Mouse (Mus musculus): ENCODE results near the gene Ccser1.

Gene Ccser1

DNA sequence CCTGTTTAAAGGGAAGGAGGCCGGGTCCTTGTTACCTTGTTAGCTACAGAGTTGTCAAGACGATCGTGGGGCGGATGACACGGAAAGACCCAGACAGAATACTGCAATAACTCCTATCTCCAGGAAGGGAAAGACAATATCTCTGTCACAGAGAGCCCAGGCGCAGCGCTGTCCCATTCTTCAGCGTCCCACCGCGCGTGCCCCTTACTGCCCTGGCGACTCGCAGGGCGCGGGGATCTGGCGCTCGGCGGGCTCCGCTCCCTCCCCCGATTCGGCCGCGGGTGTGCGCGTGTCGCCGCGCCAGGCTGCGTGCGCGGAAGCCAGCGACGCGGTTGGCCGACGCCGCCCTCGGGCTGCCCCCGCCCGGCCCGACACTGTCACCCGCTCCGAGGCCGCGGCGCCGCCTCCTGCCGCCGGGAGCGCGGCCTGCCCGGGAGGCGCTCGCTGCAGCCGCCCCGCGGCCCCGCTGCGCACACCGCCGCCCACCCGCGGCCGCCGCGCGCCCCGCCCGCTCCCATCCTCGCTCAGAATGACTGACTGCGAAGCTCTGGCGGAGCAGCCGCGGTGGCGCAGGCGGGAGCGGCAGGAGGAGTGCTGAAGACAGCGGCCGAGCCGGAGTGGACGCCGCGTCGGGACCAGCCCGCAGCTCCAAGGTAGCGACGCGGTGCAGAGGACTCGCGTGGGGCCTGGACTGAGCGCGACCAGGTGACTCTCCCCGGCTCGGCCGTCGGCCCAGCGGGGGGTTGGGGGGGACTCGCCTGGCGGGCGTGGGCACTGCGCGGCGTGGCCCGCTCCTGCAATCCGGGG lies at the start of gene Ccser1:
Gene Ccser1 (plus strand): TSS at position 376 of the 807 bp plus-strand sequence.
- CTCF ChIA-PET = no interaction called here

DNA sequence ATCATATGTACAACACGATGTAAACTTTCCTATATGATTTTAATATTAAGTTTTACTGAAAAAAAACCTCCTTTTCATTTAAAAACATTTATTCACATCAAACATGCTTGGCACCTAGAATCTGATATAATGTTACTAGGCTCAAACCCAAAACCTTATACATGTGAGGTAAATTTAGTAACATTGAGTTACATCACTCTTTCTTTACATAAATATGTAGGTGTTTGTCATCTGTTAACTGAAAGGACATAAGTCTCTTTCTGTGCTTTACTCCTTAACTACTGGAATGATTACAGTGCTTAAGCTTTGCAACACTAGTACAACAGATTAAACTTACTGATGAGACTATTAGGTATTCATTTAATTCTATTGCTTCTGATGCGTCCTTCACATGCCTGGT lies 43.7 kb upstream of the Ccser1 start:
- CTCF ChIA-PET = no interaction called here

DNA sequence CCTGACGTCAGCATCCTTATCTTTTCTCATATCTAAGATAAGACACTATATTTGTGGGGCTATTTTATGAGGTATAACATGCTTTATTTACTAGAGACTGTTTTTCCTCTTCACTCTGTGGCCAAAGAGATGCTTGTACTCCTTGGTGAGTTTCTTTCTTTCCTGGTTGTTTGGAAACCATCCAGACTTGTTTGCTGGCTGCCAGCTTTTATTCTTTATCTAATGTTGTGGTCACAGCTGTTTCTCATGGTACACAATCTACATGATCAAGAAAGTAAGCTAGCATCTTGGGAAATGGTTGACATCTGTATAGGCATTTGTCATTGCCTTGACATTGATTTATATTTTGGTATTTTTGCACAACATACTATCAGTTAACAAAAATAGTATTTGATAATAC lies 37.1 kb upstream of the Ccser1 start:
- CTCF ChIA-PET = no interaction called here

GRCm38 (mm10) chr6:61152924-61153323 lies 27.2 kb upstream of the Ccser1 start:
- CTCF ChIA-PET = no interaction called here

DNA sequence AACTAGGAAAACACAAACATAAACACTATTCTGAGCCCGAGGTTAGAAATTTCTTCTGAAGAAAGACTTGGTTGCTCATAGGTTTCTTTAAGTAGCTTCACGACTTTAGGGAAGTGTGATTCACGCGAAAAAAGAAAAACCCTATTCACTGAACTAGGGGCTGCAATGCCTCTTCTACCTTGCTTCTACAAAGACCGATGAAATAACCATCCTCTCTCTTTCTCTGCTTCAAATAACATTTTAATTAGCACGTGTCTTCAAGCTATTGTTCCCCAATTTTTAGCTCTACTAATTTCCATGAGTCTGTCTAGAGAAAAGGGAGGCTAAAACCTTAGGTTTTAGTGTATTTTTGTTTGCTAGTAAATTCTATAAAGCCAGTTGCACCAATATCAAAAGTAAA lies 25.5 kb upstream of the Ccser1 start:
- CTCF ChIA-PET = no interaction called here

GRCm38 (mm10) chr6:61155059-61155629 lies 25.0 kb upstream of the Ccser1 start:
- CTCF ChIA-PET = no interaction called here

GRCm38 (mm10) chr6:61155718-61156117 lies 24.4 kb upstream of the Ccser1 start:
- CTCF ChIA-PET = no interaction called here

DNA sequence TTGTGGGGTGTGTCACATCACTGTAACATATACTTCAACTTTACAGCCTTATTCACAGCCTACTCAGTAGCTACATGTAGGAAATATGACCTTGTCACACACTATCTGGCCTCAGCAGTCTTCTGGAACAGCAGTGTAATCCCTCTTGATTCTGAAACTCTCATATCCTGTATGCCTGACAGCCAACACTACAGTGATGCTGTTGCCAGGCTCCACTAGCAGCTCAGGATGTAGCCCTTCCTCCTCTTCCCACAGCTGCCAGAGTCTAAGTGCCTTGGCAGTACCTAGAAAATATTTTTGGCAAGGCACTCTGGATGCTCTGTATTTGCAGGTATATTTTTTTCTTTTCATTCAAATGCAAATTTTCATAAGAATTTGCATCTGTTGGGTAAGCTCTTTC lies 18.0 kb upstream of the Ccser1 start:
- CTCF ChIA-PET = no interaction called here

DNA sequence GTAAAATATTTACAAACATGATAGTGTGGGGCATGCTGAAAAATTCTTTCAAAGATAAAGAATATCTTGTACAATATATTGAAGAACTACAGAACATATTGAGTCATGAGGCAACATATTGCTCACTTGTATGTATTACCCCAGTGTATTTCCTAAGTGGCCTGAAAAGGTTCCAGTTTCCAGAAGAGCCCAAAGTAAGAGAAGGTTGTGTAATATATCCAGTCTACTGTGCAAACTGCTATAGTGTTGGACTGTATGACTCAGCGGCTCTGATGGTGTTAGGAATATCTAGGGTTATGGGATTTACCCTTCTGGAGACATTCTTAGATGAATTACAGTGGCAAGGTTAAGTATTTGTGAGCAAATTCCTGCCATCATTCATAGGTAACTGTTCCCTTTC lies 13.2 kb upstream of the Ccser1 start:
- CTCF ChIA-PET = no interaction called here

- CTCF ChIA-PET = no interaction called here
Observed at GRCm38 (mm10) chr6:61176126-61176525, 4.0 kb upstream of the Ccser1 start.

- CTCF ChIA-PET = no interaction called here
Observed at GRCm38 (mm10) chr6:61177476-61177875, 2.6 kb upstream of the Ccser1 start.

DNA sequence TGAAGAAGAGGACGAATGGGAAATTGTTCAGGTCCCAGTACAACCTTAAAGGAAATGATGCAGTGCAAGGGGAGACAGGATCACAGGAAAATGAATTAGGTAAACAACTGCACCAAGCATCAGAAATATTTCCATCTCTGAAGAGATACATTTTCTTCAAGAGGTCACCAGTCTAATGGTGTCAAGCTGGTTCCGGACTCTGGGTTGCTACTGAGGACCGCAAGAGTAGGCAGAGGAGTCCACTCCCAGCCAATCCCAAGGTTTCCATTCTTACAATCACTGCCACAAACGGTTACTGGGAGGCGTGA lies 529 bp upstream of the Ccser1 start:
- CTCF ChIA-PET = no interaction called here

GRCm38 (mm10) chr6:61180756-61181191 lies 650 bp downstream of the Ccser1 start:
- CTCF ChIA-PET = no interaction called here

GRCm38 (mm10) chr6:61189029-61189428 lies 8.9 kb downstream of the Ccser1 start:
- CTCF ChIA-PET = no interaction called here

- CTCF ChIA-PET = no interaction called here
Observed at GRCm38 (mm10) chr6:61191597-61192386, 11.7 kb downstream of the Ccser1 start.

- CTCF ChIA-PET = no interaction called here
Observed at GRCm38 (mm10) chr6:61203344-61203743, 23.2 kb downstream of the Ccser1 start.

GRCm38 (mm10) chr6:61206042-61206441 lies 25.9 kb downstream of the Ccser1 start:
- CTCF ChIA-PET = no interaction called here

DNA sequence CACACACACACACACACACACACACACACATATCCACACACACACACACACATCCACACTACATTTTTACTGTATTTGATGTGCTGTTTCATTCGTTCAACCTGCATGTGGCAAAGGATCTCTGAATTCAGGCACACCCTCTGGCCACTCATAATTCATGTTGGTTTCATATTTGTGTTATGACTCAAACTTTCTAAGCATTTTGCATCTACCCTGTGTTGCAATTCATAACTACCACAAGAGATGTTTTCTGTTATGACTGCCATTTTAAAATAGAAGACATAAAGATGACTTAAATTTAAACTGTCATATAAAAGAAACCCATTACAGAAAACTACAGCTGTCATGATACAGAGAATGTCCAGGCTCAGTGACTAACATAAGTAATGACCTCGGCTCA lies 26.5 kb downstream of the Ccser1 start:
- CTCF ChIA-PET = no interaction called here

DNA sequence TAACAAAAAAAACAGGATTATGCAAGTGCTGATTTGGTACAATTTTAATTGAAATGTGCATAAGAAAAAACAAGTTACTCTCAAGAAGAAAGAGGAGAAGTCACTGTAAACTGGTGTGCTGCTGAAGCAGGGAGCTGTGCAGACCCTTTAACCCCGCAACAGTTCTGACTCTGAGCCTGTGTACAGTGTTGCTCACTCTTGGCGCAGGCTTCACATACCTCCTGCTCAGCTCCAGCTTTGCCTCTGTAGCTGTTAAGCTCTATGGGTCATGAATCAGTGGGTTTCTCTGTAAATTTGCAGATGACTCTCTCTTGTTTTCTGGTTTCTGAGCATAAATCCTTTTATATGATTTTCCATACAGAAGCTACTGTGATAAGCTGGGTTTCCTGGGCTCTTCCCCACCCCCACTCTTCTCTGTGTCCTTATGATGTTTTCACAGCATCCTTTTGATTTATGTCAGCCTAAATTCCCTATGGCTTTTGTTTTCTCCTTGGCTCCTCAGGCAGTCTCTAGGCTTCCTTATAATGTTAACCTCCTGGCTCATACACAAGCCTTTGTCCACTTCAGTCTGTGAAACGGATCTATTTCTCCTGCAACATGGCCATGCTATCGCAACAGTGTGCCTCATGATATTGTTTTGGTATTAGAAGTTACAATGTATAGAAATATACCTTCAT lies 30.1 kb downstream of the Ccser1 start:
- CTCF ChIA-PET = no interaction called here

- CTCF ChIA-PET = no interaction called here
Observed at GRCm38 (mm10) chr6:61215705-61216104, 35.6 kb downstream of the Ccser1 start.

GRCm38 (mm10) chr6:61216514-61216913 lies 36.4 kb downstream of the Ccser1 start:
- CTCF ChIA-PET = no interaction called here

- CTCF ChIA-PET = no interaction called here
Observed at GRCm38 (mm10) chr6:61217717-61218116, 37.6 kb downstream of the Ccser1 start.

GRCm38 (mm10) chr6:61223563-61223962 lies 43.4 kb downstream of the Ccser1 start:
- CTCF ChIA-PET = no interaction called here
